Mouse (Mus musculus): ENCODE data around the gene Lmx1b. TPM values are rescaled to one million over a fixed set of nuclear protein-coding genes. Genes with fewer than 3 reads are reported as not detected.

The Lmx1b gene
- polyA plus RNA-seq, 1 experiment from 2014 or later, result 2.7 TPM

DNA sequence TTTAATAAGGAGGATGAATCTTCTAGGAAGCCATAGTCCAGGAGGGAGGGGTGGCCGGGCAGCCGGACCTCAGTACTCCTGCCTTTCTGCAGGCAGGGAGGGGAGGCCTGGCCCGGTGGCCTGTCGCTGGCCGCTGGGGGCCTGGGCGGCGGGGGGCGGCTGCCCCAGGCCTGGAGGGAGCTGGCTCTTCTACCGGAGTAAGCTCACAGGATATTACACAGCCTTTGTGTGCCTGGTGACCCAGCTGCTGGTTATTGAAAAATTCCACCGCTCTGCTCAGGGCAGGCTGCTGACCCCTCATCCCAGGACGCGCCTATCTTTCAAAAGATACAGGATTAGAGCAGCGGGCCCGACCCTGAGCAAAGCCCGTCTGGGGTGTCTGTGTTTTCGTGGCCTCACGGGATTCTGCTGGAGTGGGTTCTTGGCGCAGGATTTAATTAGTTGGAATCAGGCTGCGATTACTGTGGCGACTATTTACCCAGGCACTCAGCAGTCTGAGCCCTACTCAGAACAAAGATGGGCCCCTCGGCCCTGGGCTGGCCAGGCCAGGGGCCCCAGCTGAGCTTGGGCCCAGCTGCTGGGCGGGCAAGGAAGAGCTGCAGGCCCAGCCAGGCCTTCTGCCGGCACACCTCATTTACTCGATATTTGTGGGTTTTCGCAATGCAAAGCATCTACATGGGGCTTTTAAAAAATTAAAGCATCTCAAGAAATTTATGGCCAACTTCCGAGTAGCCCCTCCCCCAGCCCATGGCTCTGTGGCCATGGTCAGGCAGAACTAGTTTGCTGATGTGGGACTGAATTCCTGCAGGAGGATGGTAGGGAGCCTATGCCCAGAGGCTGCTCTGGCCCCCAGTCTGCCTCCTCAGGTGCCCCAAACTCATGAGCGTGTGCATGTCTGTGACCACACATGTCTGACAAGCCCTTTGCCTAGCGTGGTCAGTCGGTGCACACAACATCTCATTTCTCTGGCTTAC, 55.1 kb downstream of the Lmx1b start:
- H3K4me1 ChIP-seq (replicated peaks), result peaks cover 63% of the 10 kb centered on the region
- no peaks in the 10 kb centered on the region for H3K36me3 ChIP-seq
- H3K4me2 ChIP-seq (replicated peaks), result peak overlapping the region; percentile 9; the same call in 1 of the 2 replicates
- ATAC-seq, result peak; percentile 38
- H3K9me3 ChIP-seq, result no peaks in the 10 kb centered on the region
- 15% methylated on average over 29 of the region's 29 CpGs for WGBS
- peaks cover 89% of the 10 kb centered on the region for H3K27me3 ChIP-seq
- no peak overlapping the region; the same call in 1 of the 2 replicates for H3K9ac ChIP-seq (replicated peaks)
- peak overlapping the region; percentile 81 for H3K27ac ChIP-seq
- no peak overlapping the region for H3K4me3 ChIP-seq (replicated peaks)

DNA sequence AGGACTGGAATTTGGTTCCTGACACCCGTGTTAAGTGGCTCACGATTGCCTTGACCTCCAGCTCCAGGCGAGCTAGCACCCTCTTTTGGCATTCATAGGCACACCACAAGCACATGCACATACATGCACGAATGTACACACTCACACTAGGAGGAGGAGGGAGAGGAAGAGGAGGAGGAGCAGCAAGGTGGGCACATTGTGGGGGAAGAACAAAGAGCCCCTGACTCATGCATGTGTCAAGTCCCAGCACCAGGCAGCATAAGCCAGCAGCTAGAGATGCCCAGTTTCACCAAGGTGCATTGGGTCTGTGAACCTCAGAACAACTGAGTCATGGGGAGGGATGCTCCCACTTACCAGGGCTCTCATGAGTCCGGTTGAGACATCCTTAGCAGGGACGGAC, 56.5 kb downstream of the Lmx1b start:
- no peaks in the 10 kb centered on the region for H3K36me3 ChIP-seq
- no peaks in the 10 kb centered on the region for H3K9me3 ChIP-seq
- H3K4me2 ChIP-seq (replicated peaks), result no peak overlapping the region
- no peak overlapping the region; the same call in 1 of the 2 replicates for H3K27ac ChIP-seq
- no peak overlapping the region for H3K9ac ChIP-seq (replicated peaks)
- no peak for ATAC-seq
- H3K4me3 ChIP-seq (replicated peaks), result no peak overlapping the region
- H3K4me1 ChIP-seq (replicated peaks), result peaks cover 63% of the 10 kb centered on the region
- peaks cover 94% of the 10 kb centered on the region for H3K27me3 ChIP-seq
- WGBS, result 21% methylated on average over 6 of the region's 6 CpGs

DNA sequence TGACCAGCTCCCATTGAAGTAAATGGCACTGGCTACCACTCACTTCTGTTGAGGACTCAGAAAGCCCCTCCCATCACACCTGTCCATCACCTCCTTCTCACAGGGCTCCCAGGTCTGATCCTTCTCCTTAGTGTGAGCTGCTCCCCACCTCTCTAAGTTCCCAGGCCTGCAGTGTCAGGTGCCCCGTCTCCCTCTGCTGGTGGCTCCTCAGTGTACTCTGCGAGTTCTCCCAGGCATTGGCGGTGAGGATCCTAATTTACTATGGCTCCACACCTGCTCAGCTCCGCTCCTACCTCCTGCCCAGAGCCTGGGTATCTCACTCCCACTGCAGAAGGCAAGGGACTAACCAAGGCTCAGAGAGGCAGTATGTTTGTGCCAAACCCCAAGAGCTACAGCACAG, 57.0 kb downstream of the Lmx1b start:
- no peaks in the 10 kb centered on the region for H3K36me3 ChIP-seq
- no peak overlapping the region; the same call in 1 of the 2 replicates for H3K27ac ChIP-seq
- H3K9me3 ChIP-seq, result no peaks in the 10 kb centered on the region
- H3K9ac ChIP-seq (replicated peaks), result no peak overlapping the region
- H3K4me3 ChIP-seq (replicated peaks), result no peak overlapping the region
- H3K4me1 ChIP-seq (replicated peaks), result peaks cover 63% of the 10 kb centered on the region
- peaks cover 96% of the 10 kb centered on the region for H3K27me3 ChIP-seq
- ATAC-seq, result no peak
- H3K4me2 ChIP-seq (replicated peaks), result no peak overlapping the region
- WGBS, result 7% methylated on average over 4 of the region's 4 CpGs

DNA sequence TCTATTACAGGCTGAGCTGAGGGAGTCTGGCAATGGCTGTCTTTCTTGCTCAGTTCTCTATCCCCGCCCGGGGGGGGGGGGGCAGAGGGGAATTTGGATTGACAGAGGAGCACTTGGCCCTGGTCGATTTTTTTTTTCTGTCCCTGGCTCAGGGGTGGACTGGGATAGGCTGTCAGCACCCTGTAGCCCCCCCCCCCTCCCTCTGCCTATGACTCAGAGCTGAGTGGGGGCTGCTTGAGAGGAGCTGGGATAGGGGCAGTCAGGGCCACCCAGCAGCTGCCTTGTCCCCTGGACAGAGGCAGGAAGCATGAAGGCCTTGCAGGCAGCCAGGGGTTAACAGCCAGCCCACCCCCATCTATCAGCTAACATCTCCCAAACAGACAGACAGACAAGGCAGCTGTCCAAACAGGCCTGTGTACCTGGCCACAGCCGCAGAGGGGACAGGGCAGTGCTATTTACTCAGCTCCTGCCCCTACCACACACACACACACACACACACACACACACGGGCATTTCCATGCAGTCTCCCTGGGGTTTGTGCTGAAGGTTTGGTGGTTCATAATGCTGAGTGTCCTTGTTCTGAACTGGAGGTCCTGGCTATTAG, 57.8 kb downstream of the Lmx1b start:
- Histone ChIP-seq H3K4me2 (replicated peaks) (0 out of 2 replicates have a peak overlapping the region, but pooled peaks have one; percentile 5), H3K36me3 (no peaks in the 10 kb centered on the region), H3K4me3 (replicated peaks) (no peak overlapping the region), H3K9me3 (no peaks in the 10 kb centered on the region), H3K4me1 (replicated peaks) (peaks cover 63% of the 10 kb centered on the region), H3K9ac (replicated peaks) (no peak overlapping the region), H3K27me3 (peaks cover 99% of the 10 kb centered on the region), H3K27ac (peak overlapping the region; percentile 60)
- no peak for ATAC-seq
- WGBS, result 3% methylated on average over 5 of the region's 5 CpGs

DNA sequence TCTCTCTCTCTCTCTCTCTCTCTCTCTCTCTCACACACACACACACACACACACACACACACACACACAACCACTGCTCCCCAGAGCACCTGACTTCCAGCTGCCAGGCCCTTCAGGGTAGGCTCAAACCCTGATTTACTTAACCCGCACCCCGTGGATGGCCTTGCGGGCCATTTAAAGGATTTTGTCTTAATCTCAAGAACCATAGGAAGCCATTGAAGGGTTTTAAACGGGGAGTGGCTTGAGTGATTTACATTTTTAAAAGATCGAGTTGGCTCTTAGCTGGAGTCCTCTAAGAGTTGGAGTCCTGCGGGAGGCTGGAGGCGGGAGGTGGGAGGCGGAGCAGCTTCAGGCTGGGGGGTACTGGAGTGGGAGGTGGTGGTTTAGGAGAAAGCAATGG, 58.4 kb downstream of the Lmx1b start:
- Histone ChIP-seq H3K9ac (replicated peaks) (no peak overlapping the region), H3K4me3 (replicated peaks) (no peak overlapping the region), H3K27me3 (peaks cover 99% of the 10 kb centered on the region), H3K9me3 (no peaks in the 10 kb centered on the region), H3K4me2 (replicated peaks) (0 out of 2 replicates have a peak overlapping the region, but pooled peaks have one; percentile 5), H3K27ac (peak overlapping the region; percentile 60; the same call in 1 of the 2 replicates), H3K4me1 (replicated peaks) (peaks cover 63% of the 10 kb centered on the region), H3K36me3 (no peaks in the 10 kb centered on the region)
- WGBS, result 2% methylated on average over 8 of the region's 8 CpGs
- ATAC-seq, result no peak

DNA sequence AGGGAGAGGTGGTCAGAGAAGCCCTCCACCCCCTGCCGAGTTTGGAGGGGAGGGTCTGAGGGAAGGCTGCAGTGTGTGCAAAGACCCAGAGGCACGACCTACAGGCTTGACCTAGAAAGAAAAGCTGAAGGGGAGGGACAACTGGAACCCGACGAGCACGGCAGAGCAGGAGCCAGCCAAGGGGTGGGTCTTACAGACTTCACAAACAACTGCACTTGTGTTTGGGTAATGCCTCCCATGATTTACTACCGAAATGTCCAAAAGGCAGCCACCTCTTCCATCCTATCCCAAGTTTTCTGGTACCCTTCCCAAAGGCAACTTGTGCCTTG, 58.9 kb downstream of the Lmx1b start:
- Histone ChIP-seq H3K27me3 (peaks cover 99% of the 10 kb centered on the region), H3K4me2 (replicated peaks) (peak overlapping the region; percentile 47), H3K9ac (replicated peaks) (no peak overlapping the region), H3K4me3 (replicated peaks) (no peak overlapping the region), H3K36me3 (no peaks in the 10 kb centered on the region), H3K9me3 (no peaks in the 10 kb centered on the region), H3K27ac (peak overlapping the region; percentile 56), H3K4me1 (replicated peaks) (peaks cover 63% of the 10 kb centered on the region)
- WGBS, result under 1% methylated on average over 6 of the region's 6 CpGs
- ATAC-seq, result no peak

DNA sequence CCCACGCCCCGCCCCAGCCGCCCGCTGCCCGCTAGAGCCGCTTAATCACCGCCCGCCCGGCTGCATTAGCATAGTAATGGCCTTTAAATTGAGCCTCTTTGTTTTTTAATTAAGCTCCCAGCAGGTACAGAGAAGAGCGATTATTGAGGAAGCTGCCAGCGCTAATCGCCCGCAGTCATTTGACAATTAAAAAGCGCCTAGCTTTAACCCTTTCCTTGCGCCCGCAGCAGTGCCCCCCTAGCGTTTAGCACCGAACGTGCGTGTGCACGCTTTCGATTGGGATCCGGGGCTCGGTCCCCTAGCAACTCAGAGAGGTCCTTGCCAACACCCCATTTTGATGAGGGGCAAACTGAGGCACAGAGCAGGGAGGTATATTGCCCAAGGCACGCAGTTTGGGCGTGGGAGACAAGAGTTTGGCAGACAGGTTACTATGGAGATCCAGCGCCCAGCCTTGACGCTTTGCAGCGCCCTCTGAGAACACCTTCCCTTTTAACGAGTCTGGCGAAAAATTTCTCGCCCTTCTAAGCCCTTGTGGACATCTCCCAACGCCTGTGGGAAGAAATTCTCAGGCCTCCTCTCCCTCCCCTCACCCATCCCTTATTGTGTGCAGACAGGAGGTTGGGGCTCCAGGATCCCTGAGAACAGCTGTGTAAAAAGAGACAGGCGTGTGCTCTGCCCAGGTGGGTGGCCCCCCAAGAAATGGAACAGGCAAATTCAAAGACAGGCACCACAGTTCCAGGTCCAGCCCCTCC, 59.4 kb downstream of the Lmx1b start:
- H3K9me3 ChIP-seq, result no peaks in the 10 kb centered on the region
- H3K27ac ChIP-seq, result peak overlapping the region; percentile 62
- no peaks in the 10 kb centered on the region for H3K36me3 ChIP-seq
- peak overlapping the region; percentile 25 for H3K4me3 ChIP-seq (replicated peaks)
- WGBS, result under 1% methylated on average over 34 of the region's 34 CpGs
- ATAC-seq, result peak; percentile 10
- H3K4me1 ChIP-seq (replicated peaks), result peaks cover 62% of the 10 kb centered on the region
- peak overlapping the region; percentile 32; the same call in 1 of the 2 replicates for H3K9ac ChIP-seq (replicated peaks)
- H3K4me2 ChIP-seq (replicated peaks), result peak overlapping the region; percentile 47
- peaks cover 97% of the 10 kb centered on the region for H3K27me3 ChIP-seq

DNA sequence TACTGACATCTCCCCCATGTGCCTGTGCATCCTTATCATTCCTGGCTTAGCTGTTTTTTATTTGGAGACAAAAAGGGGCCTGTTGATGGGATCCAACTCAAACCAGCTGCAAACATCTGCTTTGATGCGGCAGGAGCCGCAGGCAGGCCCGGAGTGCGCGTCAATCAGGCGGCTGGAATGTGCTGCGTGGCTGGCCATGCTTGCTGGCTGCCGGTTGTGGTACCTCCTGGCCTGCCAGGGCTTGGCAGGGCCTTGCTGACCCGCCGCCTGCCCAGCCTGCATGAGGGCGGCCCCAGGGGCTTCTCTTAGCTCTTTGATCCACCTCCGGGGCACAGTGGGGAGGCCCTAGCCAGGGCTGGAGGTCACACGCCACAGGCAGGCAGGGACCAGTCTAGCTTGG, 64.9 kb downstream of the Lmx1b start:
- H3K27ac ChIP-seq, result no peak overlapping the region
- H3K9me3 ChIP-seq, result no peaks in the 10 kb centered on the region
- peaks cover 95% of the 10 kb centered on the region for H3K27me3 ChIP-seq
- H3K4me2 ChIP-seq (replicated peaks), result no peak overlapping the region
- no peaks in the 10 kb centered on the region for H3K36me3 ChIP-seq
- H3K4me3 ChIP-seq (replicated peaks), result no peak overlapping the region
- H3K9ac ChIP-seq (replicated peaks), result no peak overlapping the region
- WGBS, result 26% methylated on average over 13 of the region's 13 CpGs
- no peak for ATAC-seq
- H3K4me1 ChIP-seq (replicated peaks), result peaks cover 22% of the 10 kb centered on the region

DNA sequence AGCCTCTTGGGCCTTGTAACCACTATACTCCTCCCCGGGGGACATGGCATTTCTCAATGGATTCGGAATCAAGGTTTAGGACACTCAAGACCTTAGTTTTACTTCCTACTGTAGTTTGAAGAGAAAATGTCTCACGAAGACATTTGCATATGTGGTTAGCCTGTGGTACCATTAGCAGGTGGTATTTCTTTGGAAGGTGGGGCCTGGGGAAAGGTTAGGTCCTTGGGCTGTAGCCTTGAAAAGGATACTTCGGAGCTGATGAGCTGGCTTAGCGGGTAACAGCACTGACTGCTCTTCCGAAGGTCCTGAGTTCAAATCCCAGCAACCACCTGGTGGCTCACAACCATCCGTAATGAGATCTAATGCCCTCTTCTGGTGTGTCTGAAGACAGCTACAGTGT, 67.2 kb downstream of the Lmx1b start:
- Histone ChIP-seq H3K4me1 (replicated peaks) (peaks cover 15% of the 10 kb centered on the region), H3K9me3 (no peaks in the 10 kb centered on the region), H3K9ac (replicated peaks) (no peak overlapping the region), H3K4me2 (replicated peaks) (no peak overlapping the region), H3K27me3 (peaks cover 95% of the 10 kb centered on the region), H3K36me3 (no peaks in the 10 kb centered on the region), H3K27ac (no peak overlapping the region), H3K4me3 (replicated peaks) (no peak overlapping the region)
- ATAC-seq, result no peak
- 96% methylated on average over 7 of the region's 7 CpGs for WGBS

DNA sequence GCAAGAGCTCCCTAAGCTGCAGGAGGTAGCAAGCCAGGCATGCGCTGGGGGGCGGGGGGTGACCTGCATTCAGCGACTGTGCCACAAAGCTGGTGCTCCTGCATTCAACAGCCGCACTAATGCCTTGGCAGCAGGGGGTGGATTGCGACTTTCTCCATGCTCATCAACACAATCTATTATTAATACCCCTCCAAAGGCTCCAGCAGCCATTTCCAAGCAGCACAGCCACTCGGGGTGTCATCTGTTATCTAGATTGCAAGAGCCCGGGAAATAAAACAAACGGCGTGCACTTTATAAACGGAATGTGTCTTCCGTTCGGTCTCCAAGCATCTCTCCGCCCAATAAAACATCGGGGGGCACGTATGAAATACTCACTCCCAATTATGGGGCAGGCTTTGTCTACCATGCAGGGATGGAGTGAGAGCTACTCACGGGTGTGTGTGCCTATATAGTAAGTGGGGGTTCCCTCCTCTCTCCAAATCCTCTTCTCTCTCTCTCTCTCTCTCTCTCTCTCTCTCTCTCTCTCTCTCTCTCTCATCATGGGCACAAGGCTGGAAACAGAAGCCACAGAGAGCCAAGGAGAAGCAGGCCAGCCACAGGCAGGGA, 69.0 kb downstream of the Lmx1b start:
- H3K4me1 ChIP-seq (replicated peaks), result peaks cover 15% of the 10 kb centered on the region
- no peak overlapping the region for H3K4me2 ChIP-seq (replicated peaks)
- peaks cover 94% of the 10 kb centered on the region for H3K27me3 ChIP-seq
- H3K9me3 ChIP-seq, result no peaks in the 10 kb centered on the region
- 28% methylated on average over 16 of the region's 16 CpGs for WGBS
- H3K9ac ChIP-seq (replicated peaks), result no peak overlapping the region
- H3K4me3 ChIP-seq (replicated peaks), result no peak overlapping the region
- ATAC-seq, result no peak
- H3K36me3 ChIP-seq, result no peaks in the 10 kb centered on the region
- H3K27ac ChIP-seq, result 0 out of 2 replicates have a peak overlapping the region, but pooled peaks have one; percentile 21

DNA sequence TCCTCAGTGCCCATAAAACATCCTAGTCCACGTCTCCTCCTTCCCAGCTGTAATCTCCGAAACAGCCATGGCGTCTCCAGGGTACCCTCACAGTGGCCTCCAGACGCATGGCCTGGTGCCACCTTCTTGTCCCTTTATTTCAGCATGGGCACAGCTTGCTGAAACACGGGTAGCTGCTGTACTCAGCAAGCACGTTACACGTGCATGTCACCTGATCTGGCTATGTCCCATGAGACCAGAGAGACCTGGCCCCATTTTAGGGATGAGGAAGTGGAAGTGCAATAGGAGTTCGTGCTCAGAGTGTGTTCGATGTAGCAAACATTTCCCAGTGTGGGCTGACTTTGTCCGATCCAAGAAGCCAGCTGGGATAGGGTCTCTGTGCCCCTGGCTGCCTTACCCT, 70.6 kb downstream of the Lmx1b start:
- H3K27me3 ChIP-seq, result peaks cover 94% of the 10 kb centered on the region
- H3K9me3 ChIP-seq, result no peaks in the 10 kb centered on the region
- H3K4me2 ChIP-seq (replicated peaks), result no peak overlapping the region
- 72% methylated on average over 10 of the region's 10 CpGs for WGBS
- peaks cover 12% of the 10 kb centered on the region for H3K4me1 ChIP-seq (replicated peaks)
- no peaks in the 10 kb centered on the region for H3K36me3 ChIP-seq
- no peak overlapping the region for H3K9ac ChIP-seq (replicated peaks)
- no peak overlapping the region for H3K4me3 ChIP-seq (replicated peaks)
- no peak overlapping the region for H3K27ac ChIP-seq
- ATAC-seq, result no peak
